Mouse (Mus musculus): ENCODE measurements around the gene Prmt2. TPM values are rescaled to one million over a fixed set of nuclear protein-coding genes. Genes with fewer than 3 reads are reported as not detected.

Gene Prmt2
- polyA plus RNA-seq, 1 experiment, result 81.2 TPM

DNA sequence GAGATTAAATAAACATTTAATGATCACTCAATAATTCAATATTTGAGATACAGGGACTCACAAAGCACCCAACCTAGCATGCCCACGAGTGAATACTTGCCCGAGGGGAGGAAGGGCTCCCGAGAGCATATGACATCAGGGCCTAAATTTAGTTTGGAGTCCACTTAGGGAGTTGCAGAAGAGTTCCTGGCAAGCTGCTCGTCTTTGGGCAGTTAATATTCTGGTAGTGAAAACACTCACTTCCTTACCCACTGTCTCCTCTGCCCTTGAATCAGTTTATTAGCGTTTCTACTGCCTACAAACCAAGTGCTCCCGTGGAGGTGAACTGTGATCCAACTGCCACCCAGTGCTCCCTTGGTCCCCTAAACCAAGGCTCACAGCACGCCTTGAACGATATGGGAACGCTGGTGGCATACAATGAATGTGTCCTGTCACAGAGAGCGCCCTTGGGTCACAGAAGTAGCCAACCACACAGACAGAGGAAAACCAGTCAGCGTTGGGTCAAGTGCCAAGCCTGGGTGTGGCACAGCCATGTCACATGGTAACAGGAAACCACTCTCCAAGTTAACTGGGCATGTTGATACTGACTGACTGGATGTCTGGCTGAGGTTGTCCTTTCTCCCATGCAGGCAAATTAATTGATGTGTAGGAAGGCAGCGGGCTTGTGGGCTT is 20.2 kb upstream of the Prmt2 start:
- H3K4me1 ChIP-seq (ENCODE audit: control insufficient read depth, insufficient read depth, low read length), result peaks cover 9% of the 10 kb centered on the region

DNA sequence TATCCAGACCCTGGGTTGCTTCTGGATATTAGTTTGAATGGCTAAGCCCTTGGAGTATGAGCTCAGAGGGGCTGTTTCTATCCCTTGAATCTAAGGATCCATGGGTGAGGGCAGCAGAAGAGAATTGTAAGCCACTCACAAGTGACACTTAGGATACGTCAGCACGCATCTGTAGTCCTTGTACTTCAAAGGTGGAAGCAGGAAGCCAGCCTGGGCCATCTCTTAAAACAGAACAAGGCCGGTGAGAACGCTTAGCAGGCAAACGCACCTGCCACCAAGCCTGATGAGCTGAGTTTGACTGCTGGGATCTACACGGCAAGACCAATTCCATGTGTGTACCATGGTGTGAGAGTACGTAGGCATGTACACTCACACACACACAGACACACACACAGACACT is 19.6 kb upstream of the Prmt2 start:
- Histone ChIP-seq H3K27ac (ENCODE audit: insufficient read depth, low read length) (no peak overlapping the region), H3K4me3 (ENCODE audit: insufficient read depth, low read length) (no peak overlapping the region), H3K4me1 (ENCODE audit: control insufficient read depth, insufficient read depth, low read length) (peaks cover 9% of the 10 kb centered on the region)
- TF ChIP-seq CTCF (IDR thresholded peaks at IDR 0.05; ENCODE audit: extremely low read depth, insufficient read depth, low read length) (no peak), POLR2A (IDR thresholded peaks at IDR 0.05; ENCODE audit: extremely low read depth, insufficient read depth, low read length) (no peak)

More for the DNA sequence above, 20.2 kb upstream of the Prmt2 start:
- Histone ChIP-seq H3K27ac (ENCODE audit: insufficient read depth, low read length) (peak overlapping the region; percentile 24; the same call in 1 of the 2 replicates), H3K4me3 (ENCODE audit: insufficient read depth, low read length) (no peak overlapping the region)
- TF ChIP-seq POLR2A (IDR thresholded peaks at IDR 0.05; ENCODE audit: extremely low read depth, insufficient read depth, low read length), result no peak
- no peak for TF ChIP-seq CTCF (IDR thresholded peaks at IDR 0.05; ENCODE audit: extremely low read depth, insufficient read depth, low read length)

DNA sequence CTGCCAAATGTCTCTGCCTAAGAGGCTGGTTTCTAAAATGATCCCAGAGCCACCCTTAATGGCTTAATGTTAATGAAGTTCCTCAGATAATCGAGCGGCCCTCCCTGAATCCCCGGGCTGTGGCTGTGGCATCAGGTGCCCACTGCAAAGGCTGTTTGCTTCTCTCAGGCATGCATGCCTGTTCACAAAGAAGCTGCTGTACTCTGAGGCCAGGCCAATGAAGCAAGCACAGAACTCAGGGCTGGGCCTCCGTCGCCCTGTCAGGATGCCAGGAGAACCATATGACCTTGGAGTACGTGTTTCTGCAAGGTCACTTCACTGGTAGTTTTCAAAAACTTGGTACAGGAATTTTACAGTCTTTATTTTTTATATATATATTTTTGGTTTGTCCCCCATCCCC is 18.0 kb upstream of the Prmt2 start:
- TF ChIP-seq CTCF (IDR thresholded peaks at IDR 0.05; ENCODE audit: extremely low read depth, insufficient read depth, low read length) (no peak), POLR2A (IDR thresholded peaks at IDR 0.05; ENCODE audit: extremely low read depth, insufficient read depth, low read length) (no peak)
- no peak overlapping the region for H3K4me3 ChIP-seq (ENCODE audit: insufficient read depth, low read length)
- no peak overlapping the region for H3K27ac ChIP-seq (ENCODE audit: insufficient read depth, low read length)
- peaks cover 9% of the 10 kb centered on the region for H3K4me1 ChIP-seq (ENCODE audit: control insufficient read depth, insufficient read depth, low read length)

- TF ChIP-seq POLR2A (IDR thresholded peaks at IDR 0.05; ENCODE audit: extremely low read depth, insufficient read depth, low read length) (peak; percentile 57), CTCF (IDR thresholded peaks at IDR 0.05; ENCODE audit: extremely low read depth, insufficient read depth, low read length) (no peak)
- Histone ChIP-seq H3K4me3 (ENCODE audit: insufficient read depth, low read length) (peak within 1 kb of the TSS; percentile 28), H3K27ac (ENCODE audit: insufficient read depth, low read length) (no peak within 1 kb of the TSS), H3K4me1 (ENCODE audit: control insufficient read depth, insufficient read depth, low read length) (peaks cover 6% of the 10 kb centered on the region; the same call in 1 of the 2 replicates)
Measured at GRCm38 (mm10) chr10:76253536-76253935, 15.9 kb upstream of the Prmt2 start, which contains the start of gene S100b. Gene S100b (plus strand): TSS chr10:76253853.

DNA sequence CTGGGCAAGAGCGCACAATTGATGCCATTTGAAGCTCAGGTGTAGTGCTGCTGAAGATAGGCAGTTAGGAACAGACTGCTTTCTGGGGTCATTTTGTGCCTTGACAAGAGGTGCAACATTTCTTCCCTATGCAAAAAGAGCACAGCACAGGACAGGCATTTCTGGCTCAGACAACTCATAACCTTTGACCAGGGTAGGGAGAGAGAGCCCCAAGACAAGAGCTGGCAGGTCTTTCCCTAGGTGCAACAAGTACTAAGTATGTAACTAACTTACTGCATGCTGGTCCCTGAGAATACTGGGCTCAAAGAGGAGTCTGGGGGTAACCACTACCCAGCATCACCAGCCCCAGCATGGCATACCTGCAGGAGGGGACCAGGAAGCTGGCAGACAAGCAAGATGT is 15.4 kb upstream of the Prmt2 start:
- Histone ChIP-seq H3K27ac (ENCODE audit: insufficient read depth, low read length) (no peak overlapping the region), H3K4me3 (ENCODE audit: insufficient read depth, low read length) (no peak overlapping the region), H3K4me1 (ENCODE audit: control insufficient read depth, insufficient read depth, low read length) (peaks cover 6% of the 10 kb centered on the region; the same call in 1 of the 2 replicates)
- TF ChIP-seq CTCF (IDR thresholded peaks at IDR 0.05; ENCODE audit: extremely low read depth, insufficient read depth, low read length) (no peak), POLR2A (IDR thresholded peaks at IDR 0.05; ENCODE audit: extremely low read depth, insufficient read depth, low read length) (no peak)

DNA sequence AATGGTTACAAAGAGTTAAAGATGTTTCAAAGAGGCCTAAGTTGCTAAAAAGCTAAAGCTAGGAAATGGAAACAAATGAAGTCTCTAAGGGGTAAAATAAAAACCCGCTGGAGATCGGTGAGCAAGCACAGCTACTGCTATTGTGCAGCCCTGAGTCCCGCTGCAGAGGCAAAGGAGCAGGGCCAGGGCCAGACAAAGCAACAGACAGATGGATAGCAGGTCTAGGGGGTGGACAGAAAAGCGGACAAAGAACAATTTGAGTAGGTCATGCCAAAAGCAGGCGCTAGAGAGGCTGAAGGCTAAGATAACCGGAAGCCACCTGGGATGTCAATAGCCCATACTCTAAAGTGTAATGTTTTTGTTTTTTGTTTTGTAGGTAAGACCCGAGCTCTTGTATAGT is 13.2 kb upstream of the Prmt2 start:
- Histone ChIP-seq H3K4me1 (ENCODE audit: control insufficient read depth, insufficient read depth, low read length) (peaks cover 4% of the 10 kb centered on the region; the same call in 1 of the 2 replicates), H3K4me3 (ENCODE audit: insufficient read depth, low read length) (no peak overlapping the region), H3K27ac (ENCODE audit: insufficient read depth, low read length) (no peak overlapping the region)
- no peak for TF ChIP-seq CTCF (IDR thresholded peaks at IDR 0.05; ENCODE audit: extremely low read depth, insufficient read depth, low read length)
- TF ChIP-seq POLR2A (IDR thresholded peaks at IDR 0.05; ENCODE audit: extremely low read depth, insufficient read depth, low read length), result no peak

- H3K4me3 ChIP-seq (ENCODE audit: insufficient read depth, low read length), result no peak overlapping the region
- peaks cover 4% of the 10 kb centered on the region; the same call in 1 of the 2 replicates for H3K4me1 ChIP-seq (ENCODE audit: control insufficient read depth, insufficient read depth, low read length)
- H3K27ac ChIP-seq (ENCODE audit: insufficient read depth, low read length), result no peak overlapping the region
- no peak for TF ChIP-seq CTCF (IDR thresholded peaks at IDR 0.05; ENCODE audit: extremely low read depth, insufficient read depth, low read length)
- no peak for TF ChIP-seq POLR2A (IDR thresholded peaks at IDR 0.05; ENCODE audit: extremely low read depth, insufficient read depth, low read length)
Measured at GRCm38 (mm10) chr10:76248647-76248968, 10.9 kb upstream of the Prmt2 start.

- TF ChIP-seq POLR2A (IDR thresholded peaks at IDR 0.05; ENCODE audit: extremely low read depth, insufficient read depth, low read length), result no peak
- TF ChIP-seq CTCF (IDR thresholded peaks at IDR 0.05; ENCODE audit: extremely low read depth, insufficient read depth, low read length), result no peak
- Histone ChIP-seq H3K27ac (ENCODE audit: insufficient read depth, low read length) (no peak overlapping the region), H3K4me1 (ENCODE audit: control insufficient read depth, insufficient read depth, low read length) (peaks cover 3% of the 10 kb centered on the region; the same call in 1 of the 2 replicates), H3K4me3 (ENCODE audit: insufficient read depth, low read length) (no peak overlapping the region)
Measured at GRCm38 (mm10) chr10:76247960-76248646, 10.4 kb upstream of the Prmt2 start.

DNA sequence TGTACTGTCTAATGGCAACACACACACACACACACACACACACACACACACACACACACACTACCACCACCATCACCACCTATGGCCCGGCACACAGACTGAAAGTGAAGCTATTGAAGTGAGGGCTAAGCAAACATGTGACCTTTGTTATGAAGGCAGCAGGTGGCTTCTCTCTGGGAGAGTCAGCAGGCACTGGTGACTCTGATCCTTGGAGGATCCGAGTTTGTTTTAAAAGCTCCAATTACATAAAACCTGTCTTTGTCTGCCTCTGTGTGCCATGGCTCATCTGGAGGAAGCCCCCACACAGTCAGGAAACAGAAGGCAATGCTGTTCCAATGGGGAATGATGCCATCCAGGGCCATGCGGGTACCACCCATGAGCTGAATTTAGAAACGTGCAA is 8.9 kb upstream of the Prmt2 start:
- H3K27ac ChIP-seq (ENCODE audit: insufficient read depth, low read length), result no peak overlapping the region
- H3K4me1 ChIP-seq (ENCODE audit: control insufficient read depth, insufficient read depth, low read length), result no peaks in the 10 kb centered on the region
- no peak for TF ChIP-seq CTCF (IDR thresholded peaks at IDR 0.05; ENCODE audit: extremely low read depth, insufficient read depth, low read length)
- TF ChIP-seq POLR2A (IDR thresholded peaks at IDR 0.05; ENCODE audit: extremely low read depth, insufficient read depth, low read length), result no peak
- no peak overlapping the region for H3K4me3 ChIP-seq (ENCODE audit: insufficient read depth, low read length)

- Histone ChIP-seq H3K4me3 (ENCODE audit: insufficient read depth, low read length) (no peak overlapping the region), H3K27ac (ENCODE audit: insufficient read depth, low read length) (no peak overlapping the region), H3K4me1 (ENCODE audit: control insufficient read depth, insufficient read depth, low read length) (no peaks in the 10 kb centered on the region)
- TF ChIP-seq POLR2A (IDR thresholded peaks at IDR 0.05; ENCODE audit: extremely low read depth, insufficient read depth, low read length) (no peak), CTCF (IDR thresholded peaks at IDR 0.05; ENCODE audit: extremely low read depth, insufficient read depth, low read length) (no peak)
Measured at GRCm38 (mm10) chr10:76245106-76245505, 7.4 kb upstream of the Prmt2 start.
